Mouse (Mus musculus) E14TG2a.4 (cell line): ENCODE measurements at regions not wholly inside any gene's neighbourhood (a gene's known extent, or its start where the extent isn't known, plus 50 kb on each side); places are given as distances from the start of the nearest gene placed in this dataset.

Experiments
- H3K27me3 ChIP-seq: 2 replicates; pipeline ENCODE4 v1.6.1; 2014; ENCODE audit warnings: low read length, control low read depth; ENCODE audit not compliant: insufficient read depth
- H3K36me3 ChIP-seq: 2 replicates; pipeline ENCODE4 v1.6.1; 2014; ENCODE audit warnings: low read length, control low read depth; ENCODE audit not compliant: insufficient read depth
- H3K4me1 ChIP-seq: replicated peaks from 2 replicates; pipeline ENCODE4 v1.6.1; 2014; ENCODE audit warnings: low read depth, low read length, control low read depth
- H3K4me3 ChIP-seq: replicated peaks from 2 replicates; pipeline ENCODE4 v1.5.1; 2014; ENCODE audit warnings: mild to moderate bottlenecking, low read length
- H3K9me3 ChIP-seq: 2 replicates; pipeline ENCODE4 v1.6.1; 2014; ENCODE audit warnings: low read length, control low read depth
- CTCF ChIP-seq: conservative IDR thresholded peaks from 2 replicates; pipeline ENCODE4 v1.5.1; 2014; ENCODE audit warnings: low read length
- NANOG ChIP-seq: IDR thresholded peaks from 2 replicates; pipeline ENCODE4 v1.6.1; 2014; ENCODE audit warnings: borderline replicate concordance, low read length, mixed read lengths
- POU5F1 ChIP-seq: IDR thresholded peaks from 2 replicates; pipeline ENCODE4 v1.6.1; 2014; ENCODE audit warnings: low read length, borderline replicate concordance

GRCm38 (mm10) chr11:31801575-31801974 is 70.4 kb upstream of the Cpeb4 start:
- no peaks in the 10 kb centered on the region for H3K27me3 ChIP-seq
- no peaks in the 10 kb centered on the region for H3K36me3 ChIP-seq
- H3K4me1 ChIP-seq, result peaks cover 29% of the 10 kb centered on the region
- peaks cover 19% of the 10 kb centered on the region for H3K9me3 ChIP-seq
- TF ChIP-seq CTCF (no peak), NANOG (no peak), POU5F1 (no peak)
- no peak overlapping the region for H3K4me3 ChIP-seq

GRCm38 (mm10) chr11:31803319-31803891 is 68.6 kb upstream of the Cpeb4 start:
- Histone ChIP-seq H3K4me1 (peaks cover 29% of the 10 kb centered on the region), H3K27me3 (no peaks in the 10 kb centered on the region), H3K4me3 (no peak overlapping the region), H3K36me3 (no peaks in the 10 kb centered on the region), H3K9me3 (peaks cover 31% of the 10 kb centered on the region)
- TF ChIP-seq CTCF (no peak), NANOG (no peak)

GRCm38 (mm10) chr11:31804518-31804917 is 67.5 kb upstream of the Cpeb4 start:
- Histone ChIP-seq H3K4me1 (peaks cover 31% of the 10 kb centered on the region), H3K27me3 (no peaks in the 10 kb centered on the region), H3K4me3 (no peak overlapping the region), H3K9me3 (peaks cover 27% of the 10 kb centered on the region), H3K36me3 (no peaks in the 10 kb centered on the region)
- TF ChIP-seq POU5F1 (no peak), CTCF (no peak), NANOG (no peak)

- peaks cover 27% of the 10 kb centered on the region for H3K9me3 ChIP-seq
- H3K27me3 ChIP-seq, result peaks cover 8% of the 10 kb centered on the region; the same call in 1 of the 2 replicates
- TF ChIP-seq NANOG, result no peak
- no peak for TF ChIP-seq CTCF
- TF ChIP-seq POU5F1, result no peak
- H3K4me3 ChIP-seq, result no peak overlapping the region
- no peaks in the 10 kb centered on the region for H3K36me3 ChIP-seq
- H3K4me1 ChIP-seq, result peaks cover 37% of the 10 kb centered on the region
These were observed 64.4 kb upstream of the Cpeb4 start for GRCm38 (mm10) chr11:31807461-31808215.

- Histone ChIP-seq H3K36me3 (no peaks in the 10 kb centered on the region), H3K9me3 (peaks cover 27% of the 10 kb centered on the region), H3K4me1 (peaks cover 30% of the 10 kb centered on the region), H3K27me3 (peaks cover 8% of the 10 kb centered on the region; the same call in 1 of the 2 replicates), H3K4me3 (no peak overlapping the region)
- TF ChIP-seq NANOG (no peak), CTCF (no peak), POU5F1 (no peak)
These were observed 63.7 kb upstream of the Cpeb4 start for GRCm38 (mm10) chr11:31808216-31808838.

GRCm38 (mm10) chr11:31810011-31810786 is 61.8 kb upstream of the Cpeb4 start:
- Histone ChIP-seq H3K4me1 (peaks cover 18% of the 10 kb centered on the region), H3K27me3 (peaks cover 8% of the 10 kb centered on the region; the same call in 1 of the 2 replicates), H3K4me3 (no peak overlapping the region), H3K9me3 (peaks cover 24% of the 10 kb centered on the region), H3K36me3 (no peaks in the 10 kb centered on the region)
- TF ChIP-seq NANOG (no peak), POU5F1 (no peak), CTCF (no peak)

- no peaks in the 10 kb centered on the region for H3K36me3 ChIP-seq
- H3K4me1 ChIP-seq, result peaks cover 18% of the 10 kb centered on the region
- no peak overlapping the region for H3K4me3 ChIP-seq
- peaks cover 8% of the 10 kb centered on the region; the same call in 1 of the 2 replicates for H3K27me3 ChIP-seq
- TF ChIP-seq NANOG (no peak), POU5F1 (no peak), CTCF (no peak)
- H3K9me3 ChIP-seq, result peaks cover 6% of the 10 kb centered on the region
These were observed 59.8 kb upstream of the Cpeb4 start for GRCm38 (mm10) chr11:31812215-31812614.

- Histone ChIP-seq H3K4me3 (no peak overlapping the region), H3K36me3 (no peaks in the 10 kb centered on the region), H3K27me3 (peaks cover 8% of the 10 kb centered on the region; the same call in 1 of the 2 replicates), H3K9me3 (no peaks in the 10 kb centered on the region), H3K4me1 (peaks cover 15% of the 10 kb centered on the region)
- TF ChIP-seq POU5F1 (no peak), CTCF (no peak), NANOG (no peak)
These were observed 57.4 kb upstream of the Cpeb4 start for GRCm38 (mm10) chr11:31814616-31815015.
